ENCODE assay signal across 30 mouse cellular contexts in the genomic region with DNA sequence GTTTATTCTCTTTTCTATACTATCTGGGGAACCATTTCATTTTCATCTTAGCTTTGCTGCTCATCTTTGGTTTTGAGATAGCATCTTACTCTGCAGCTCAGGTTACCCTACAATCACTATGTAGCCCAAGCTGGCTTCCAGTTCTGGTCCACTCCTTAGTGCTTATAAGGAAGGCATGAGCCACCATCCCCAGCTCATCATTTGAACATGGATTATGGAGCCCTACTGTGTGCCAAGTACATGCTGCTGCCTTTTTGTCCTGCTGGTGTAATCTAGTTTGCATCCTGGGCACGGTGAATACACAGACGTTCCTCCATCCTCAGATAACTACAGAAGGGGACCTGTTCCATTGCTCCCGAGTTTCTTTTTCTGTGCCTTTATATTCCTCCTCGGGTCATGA. TPM values are rescaled to one million over a fixed set of nuclear protein-coding genes. Genes with fewer than 3 reads are reported as not detected.
A peak's percentile ranks its signal among the peaks of the same experiment; 100 is the strongest.
DNase-seq lines count a peak whose midpoint lies in the region; ATAC-seq and TF ChIP-seq lines count a peak whose summit lies in the region.
"Had no signal": no experiment of that assay in that cellular context is flagged by ENCODE, and none has a peak within 500 bp of the region (broad histone marks: within the 10 kb centered on the region; RNA-seq: fewer than 3 reads in every experiment).

No protein-coding gene starts in this region.

- no peaks in the 10 kb centered on the region for H3K79me2 ChIP-seq in heart, adult 2 months (replicated peaks; ENCODE audit: control insufficient read depth, insufficient read depth, low read length)

- no peaks in the 10 kb centered on the region for H3K9me3 ChIP-seq in heart, postnatal 0 days (replicated peaks; ENCODE audit: control insufficient read depth, low read length)
- H3K9me3 ChIP-seq in heart, embryonic 10.5 days = no peaks in the 10 kb centered on the region
- no peaks in the 10 kb centered on the region for H3K9me3 ChIP-seq in liver, postnatal 0 days (ENCODE audit: low read length)
- H3K9me3 ChIP-seq in forebrain, embryonic 14.5 days (replicated peaks; ENCODE audit: control insufficient read depth, low read length) = no peaks in the 10 kb centered on the region
- H3K9me3 ChIP-seq: forebrain, embryonic 12.5 days; G1E; hindbrain, embryonic 12.5 days; lung, embryonic 15.5 days; midbrain, embryonic 15.5 days; neural tube, embryonic 12.5 days had no signal

- H3K4me2 ChIP-seq in heart, postnatal 0 days (ENCODE audit: low read depth, low read length) = no peak overlapping the region; the same call in 1 of the 2 replicates
- peak overlapping the region; percentile 76 for H3K4me2 ChIP-seq in liver, postnatal 0 days (ENCODE audit: low read depth, low read length)
- H3K4me2 ChIP-seq in forebrain, embryonic 14.5 days (ENCODE audit: low read length) = no peak overlapping the region
- H3K4me2 ChIP-seq: forebrain, embryonic 12.5 days; hindbrain, embryonic 12.5 days; lung, embryonic 15.5 days; midbrain, embryonic 15.5 days; neural tube, embryonic 12.5 days had no signal

- H3K27ac ChIP-seq in heart, adult 2 months = peak overlapping the region; percentile 3; the same call in 1 of the 2 replicates
- H3K27ac ChIP-seq in heart, postnatal 0 days (ENCODE audit: low read depth) = 0 out of 2 replicates have a peak overlapping the region, but pooled peaks have one; percentile 34
- no peak overlapping the region for H3K27ac ChIP-seq in heart, embryonic 10.5 days
- peak overlapping the region; percentile 89; the same call in 1 of the 2 replicates for H3K27ac ChIP-seq in liver, postnatal 0 days (ENCODE audit: low read depth)
- no peak overlapping the region for H3K27ac ChIP-seq in forebrain, embryonic 14.5 days (ENCODE audit: low read depth, low read length)
- H3K27ac ChIP-seq: forebrain, embryonic 12.5 days; hindbrain, embryonic 12.5 days; kidney, postnatal 0 days; left cerebral cortex, adult 2 months; lung, embryonic 15.5 days; midbrain, embryonic 15.5 days; neural tube, embryonic 12.5 days had no signal

- no peak for TF ChIP-seq CTCF in heart, adult 2 months (IDR thresholded peaks at IDR 0.05)
- TF ChIP-seq CTCF in heart, postnatal 0 days (IDR thresholded peaks at IDR 0.05; ENCODE audit: low read depth) = no peak
- no peak for TF ChIP-seq CTCF in liver, postnatal 0 days (IDR thresholded peaks at IDR 0.05; ENCODE audit: low read depth)

- H3K27me3 ChIP-seq in heart, adult 2 months (ENCODE audit: control insufficient read depth, insufficient read depth, low read length) = no peaks in the 10 kb centered on the region
- no peaks in the 10 kb centered on the region for H3K27me3 ChIP-seq in heart, postnatal 0 days (ENCODE audit: control insufficient read depth, insufficient read depth, low read length)
- H3K27me3 ChIP-seq in heart, embryonic 10.5 days (ENCODE audit: insufficient read depth, poor library complexity, severe bottlenecking) = no peaks in the 10 kb centered on the region
- H3K27me3 ChIP-seq in liver, postnatal 0 days (ENCODE audit: insufficient read depth, low read length) = no peaks in the 10 kb centered on the region
- H3K27me3 ChIP-seq in forebrain, embryonic 14.5 days (replicated peaks; ENCODE audit: control insufficient read depth, insufficient read depth, low read length) = no peaks in the 10 kb centered on the region
- H3K27me3 ChIP-seq: forebrain, embryonic 12.5 days; hindbrain, embryonic 12.5 days; lung, embryonic 15.5 days; midbrain, embryonic 15.5 days; neural tube, embryonic 12.5 days had no signal

- H3K9ac ChIP-seq in heart, adult 2 months (ENCODE audit: low read depth, low read length) = no peak overlapping the region
- no peak overlapping the region for H3K9ac ChIP-seq in heart, postnatal 0 days (replicated peaks; ENCODE audit: low read depth, low read length)
- H3K9ac ChIP-seq in liver, postnatal 0 days (replicated peaks) = peak overlapping the region; percentile 68
- H3K9ac ChIP-seq in forebrain, embryonic 14.5 days (ENCODE audit: low read length) = no peak overlapping the region
- H3K9ac ChIP-seq: forebrain, embryonic 12.5 days; hindbrain, embryonic 12.5 days; lung, embryonic 15.5 days; midbrain, embryonic 15.5 days; neural tube, embryonic 12.5 days had no signal

- H3K36me3 ChIP-seq in heart, adult 2 months (ENCODE audit: control insufficient read depth, insufficient read depth, low read length) = peaks cover 7% of the 10 kb centered on the region
- H3K36me3 ChIP-seq in heart, postnatal 0 days (replicated peaks; ENCODE audit: control insufficient read depth, insufficient read depth, low read length) = peaks cover 82% of the 10 kb centered on the region
- H3K36me3 ChIP-seq in heart, embryonic 10.5 days = peaks cover 86% of the 10 kb centered on the region
- H3K36me3 ChIP-seq in liver, postnatal 0 days (replicated peaks; ENCODE audit: insufficient read depth, low read length) = peaks cover 2% of the 10 kb centered on the region; the same call in 1 of the 2 replicates
- no peaks in the 10 kb centered on the region for H3K36me3 ChIP-seq in forebrain, embryonic 14.5 days (ENCODE audit: control insufficient read depth, insufficient read depth, low read length)
- H3K36me3 ChIP-seq: forebrain, embryonic 12.5 days; hindbrain, embryonic 12.5 days; lung, embryonic 15.5 days; midbrain, embryonic 15.5 days; neural tube, embryonic 12.5 days had no signal

- H3K4me1 ChIP-seq in heart, adult 2 months (ENCODE audit: control insufficient read depth, insufficient read depth, low read length) = peaks cover 20% of the 10 kb centered on the region
- peaks cover 38% of the 10 kb centered on the region for H3K4me1 ChIP-seq in heart, postnatal 0 days (ENCODE audit: control insufficient read depth, insufficient read depth)
- peaks cover 81% of the 10 kb centered on the region for H3K4me1 ChIP-seq in heart, embryonic 10.5 days
- H3K4me1 ChIP-seq in liver, postnatal 0 days (ENCODE audit: insufficient read depth) = peaks cover 38% of the 10 kb centered on the region
- H3K4me1 ChIP-seq in forebrain, embryonic 14.5 days (ENCODE audit: control insufficient read depth, insufficient read depth, low read length) = 0 out of 2 replicates have a peak, but pooled peaks cover 3% of the 10 kb centered on the region

- TF ChIP-seq EP300 in heart, adult 2 months (IDR thresholded peaks at IDR 0.05; ENCODE audit: insufficient read depth, low read depth, low read length) = no peak
- no peak for TF ChIP-seq EP300 in heart, postnatal 0 days (IDR thresholded peaks at IDR 0.05; ENCODE audit: low read depth)
- TF ChIP-seq EP300 in liver, postnatal 0 days (IDR thresholded peaks at IDR 0.05; ENCODE audit: low read depth) = no peak

- DNase-seq in heart, adult 2 months = no peak
- no peak for DNase-seq in heart, postnatal 25 days (ENCODE audit: low spot score)
- DNase-seq in heart, postnatal 0 days (ENCODE audit: low spot score) = peak; percentile 5
- DNase-seq in heart, embryonic 10.5 days (ENCODE audit: low spot score) = no peak
- DNase-seq in induced T-regulatory cell, adult 2 months (ENCODE audit: low read depth) = peak; percentile 39
- no peak for DNase-seq in liver, postnatal 0 days
- no peak for DNase-seq in forebrain, embryonic 14.5 days (ENCODE audit: low spot score)
- DNase-seq: adrenal gland, adult 8-10 months; cerebellum, adult 18-20 months; cerebellum, postnatal 14 days; gastrocnemius, postnatal 10 days; kidney, adult 2 months; lung, postnatal 36 days; thymus, postnatal 14 days had no signal

- no peak overlapping the region for H3K4me3 ChIP-seq in heart, adult 2 months
- no peak overlapping the region for H3K4me3 ChIP-seq in heart, postnatal 0 days (ENCODE audit: low read depth, low read length)
- H3K4me3 ChIP-seq in heart, embryonic 10.5 days = no peak overlapping the region
- peak overlapping the region; percentile 56 for H3K4me3 ChIP-seq in liver, postnatal 0 days (ENCODE audit: low read depth, low read length)
- H3K4me3 ChIP-seq in forebrain, embryonic 14.5 days (ENCODE audit: low read depth, low read length) = no peak overlapping the region
- H3K4me3 ChIP-seq: forebrain, embryonic 12.5 days; hindbrain, embryonic 12.5 days; left cerebral cortex, adult 2 months; lung, embryonic 15.5 days; midbrain, embryonic 15.5 days; neural tube, embryonic 12.5 days had no signal

- ATAC-seq in heart, postnatal 0 days (ENCODE audit: insufficient read depth, low read depth) = no peak
- no peak for ATAC-seq in liver, postnatal 0 days
- ATAC-seq in forebrain, embryonic 14.5 days = no peak
- ATAC-seq: midbrain, embryonic 15.5 days had no signal

- intact Hi-C loops in heart, adult 2 months (cut with DNase I) = no loop called here
- intact Hi-C loops in heart, postnatal 25 days (cut with DNase I) = no loop called here

- WGBS in heart, adult 2 months = 46% methylated on average over 4 of the region's 4 CpGs
- WGBS in heart, postnatal 0 days = 53% methylated on average over 4 of the region's 4 CpGs
- WGBS in heart, embryonic 10.5 days = 75% methylated on average over 4 of the region's 4 CpGs
- WGBS in liver, postnatal 0 days (ENCODE audit: insufficient replicate concordance) = 77% methylated on average over 4 of the region's 4 CpGs
- WGBS in forebrain, embryonic 14.5 days = 85% methylated on average over 4 of the region's 4 CpGs

- TF ChIP-seq POLR2A in heart, adult 2 months (IDR thresholded peaks at IDR 0.05; ENCODE audit: insufficient read depth, low read depth, low read length) = no peak

RNA-seq across cellular contexts. Expression of a gene that starts 10.9 kb away (rescaled TPM):
- 100 to 1,000 TPM; 462 to 476 TPM for total RNA-seq in heart, adult 2 months (2021)
- polyA plus RNA-seq in heart, adult 2 months (2012; rRNA removed) = 695 and 745 TPM in 2 replicates
- 100 to 1,000 TPM; 481 to 520 TPM for total RNA-seq in heart, postnatal 25 days (2021)
- total RNA-seq in heart, postnatal 0 days (2014; rRNA removed; ENCODE audit: low replicate concordance) = 982 and 1,104 TPM in 2 replicates
- 564 and 675 TPM in 2 replicates for polyA plus RNA-seq in heart, postnatal 0 days (2015; fragmentation: Nextera tagmentation; extraction: Ambion mirVana)
- polyA plus RNA-seq in heart, embryonic 10.5 days (2016; fragmentation: Nextera tagmentation; extraction: Ambion mirVana) = 230 and 378 TPM in 2 replicates
- polyA plus RNA-seq in liver, postnatal 0 days (2015; fragmentation: Nextera tagmentation; extraction: Ambion mirVana) = 10.8 and 12.6 TPM in 2 replicates
- polyA plus RNA-seq in forebrain, embryonic 14.5 days (2014; fragmentation: Nextera tagmentation; extraction: Ambion mirVana) = 0.17 and 0.51 TPM in 2 replicates
- total RNA-seq: granulocyte monocyte progenitor cell, adult 5-6 weeks had no signal

RNA-seq across cellular contexts. Expression of a gene that starts 26.0 kb away (rescaled TPM):
- not detected for total RNA-seq in heart, adult 2 months (2021)
- not detected in 2 replicates for polyA plus RNA-seq in heart, adult 2 months (2012; rRNA removed)
- total RNA-seq in heart, postnatal 25 days (2021) = not detected
- total RNA-seq in heart, postnatal 0 days (2014; rRNA removed; ENCODE audit: low replicate concordance) = not detected in 2 replicates
- polyA plus RNA-seq in heart, postnatal 0 days (2015; fragmentation: Nextera tagmentation; extraction: Ambion mirVana) = 5.1 and 6.2 TPM in 2 replicates
- polyA plus RNA-seq in heart, embryonic 10.5 days (2016; fragmentation: Nextera tagmentation; extraction: Ambion mirVana) = 1.3 and 4.6 TPM in 2 replicates
- not detected in 2 replicates for polyA plus RNA-seq in liver, postnatal 0 days (2015; fragmentation: Nextera tagmentation; extraction: Ambion mirVana)
- polyA plus RNA-seq in forebrain, embryonic 14.5 days (2014; fragmentation: Nextera tagmentation; extraction: Ambion mirVana) = not detected in 2 replicates
- total RNA-seq: gastrocnemius, postnatal 10 days; granulocyte monocyte progenitor cell, adult 5-6 weeks; layer of hippocampus, postnatal 10 days; left cerebral cortex, adult 2 months; left cerebral cortex, postnatal 36 days had no signal
- polyA plus RNA-seq: forebrain, embryonic 12.5 days; hindbrain, embryonic 12.5 days; kidney, adult 2 months; kidney, postnatal 0 days; large intestine, adult 2 months; limb, embryonic 14.5 days; lung, embryonic 15.5 days; midbrain, embryonic 15.5 days; neural tube, embryonic 12.5 days; spleen, adult 2 months; testis, adult 2 months had no signal

RNA-seq across cellular contexts. Expression of a gene that starts 26.1 kb away (rescaled TPM):
- total RNA-seq in heart, adult 2 months (2021) = 100 to 1,000 TPM; 295 to 358 TPM
- 190 and 221 TPM in 2 replicates for polyA plus RNA-seq in heart, adult 2 months (2012; rRNA removed)
- 100 to 1,000 TPM; 261 to 277 TPM for total RNA-seq in heart, postnatal 25 days (2021)
- 84.7 and 177 TPM in 2 replicates for total RNA-seq in heart, postnatal 0 days (2014; rRNA removed; ENCODE audit: low replicate concordance)
- 579 and 627 TPM in 2 replicates for polyA plus RNA-seq in heart, postnatal 0 days (2015; fragmentation: Nextera tagmentation; extraction: Ambion mirVana)
- polyA plus RNA-seq in heart, embryonic 10.5 days (2016; fragmentation: Nextera tagmentation; extraction: Ambion mirVana) = 287 and 339 TPM in 2 replicates
- 274 and 276 TPM in 2 replicates for polyA plus RNA-seq in liver, postnatal 0 days (2015; fragmentation: Nextera tagmentation; extraction: Ambion mirVana)
- 107 and 126 TPM in 2 replicates for polyA plus RNA-seq in forebrain, embryonic 14.5 days (2014; fragmentation: Nextera tagmentation; extraction: Ambion mirVana)

RNA-seq across cellular contexts. Expression of a gene that starts 30.9 kb away (rescaled TPM):
- total RNA-seq in heart, adult 2 months (2021) = not detected
- 0.20 TPM in 1 of 2 replicates, not detected in the other for polyA plus RNA-seq in heart, adult 2 months (2012; rRNA removed)
- not detected for total RNA-seq in heart, postnatal 25 days (2021)
- total RNA-seq in heart, postnatal 0 days (2014; rRNA removed; ENCODE audit: low replicate concordance) = not detected in 2 replicates
- polyA plus RNA-seq in heart, postnatal 0 days (2015; fragmentation: Nextera tagmentation; extraction: Ambion mirVana) = 0.10 and 0.15 TPM in 2 replicates
- 0.06 and 0.12 TPM in 2 replicates for polyA plus RNA-seq in heart, embryonic 10.5 days (2016; fragmentation: Nextera tagmentation; extraction: Ambion mirVana)
- polyA plus RNA-seq in liver, postnatal 0 days (2015; fragmentation: Nextera tagmentation; extraction: Ambion mirVana) = 0.04 TPM in 1 of 2 replicates, not detected in the other
- 0.71 and 0.83 TPM in 2 replicates for polyA plus RNA-seq in forebrain, embryonic 14.5 days (2014; fragmentation: Nextera tagmentation; extraction: Ambion mirVana)
- total RNA-seq: granulocyte monocyte progenitor cell, adult 5-6 weeks had no signal
- polyA plus RNA-seq: G1E; intestine, embryonic 14.5 days had no signal

Comparison
In these comparisons a context has a peak if more than half of its experiments do, and no peak if none do; other contexts are left out.
1. DNase-seq: peak in heart, postnatal 0 days (single experiment) and induced T-regulatory cell, adult 2 months (single experiment); none in heart, adult 2 months (0 of 2), heart, postnatal 25 days (single experiment), heart, embryonic 10.5 days (single experiment), liver, postnatal 0 days (single experiment) and forebrain, embryonic 14.5 days (single experiment).
2. H3K27ac ChIP-seq: peak in heart, adult 2 months (single experiment), heart, postnatal 0 days (single experiment) and liver, postnatal 0 days (single experiment); none in heart, embryonic 10.5 days (single experiment) and forebrain, embryonic 14.5 days (single experiment).
3. RNA of a gene that starts 10.9 kb away (polyA plus RNA-seq): 695 to 745 TPM in heart, adult 2 months, 564 to 675 TPM in heart, postnatal 0 days and 230 to 378 TPM in heart, embryonic 10.5 days; 10.8 to 12.6 TPM in liver, postnatal 0 days and 0.17 to 0.51 TPM in forebrain, embryonic 14.5 days; every median in the first group is over 10 times any median in the second.